Mouse (Mus musculus): Measurements from ENCODE around the gene Ift88. TPM values are rescaled to one million over a fixed set of nuclear protein-coding genes. Genes with fewer than 3 reads are reported as not detected.

Ift88 gene
- polyA plus RNA-seq, 1 experiment from 2014 or later = 12.8 TPM

DNA sequence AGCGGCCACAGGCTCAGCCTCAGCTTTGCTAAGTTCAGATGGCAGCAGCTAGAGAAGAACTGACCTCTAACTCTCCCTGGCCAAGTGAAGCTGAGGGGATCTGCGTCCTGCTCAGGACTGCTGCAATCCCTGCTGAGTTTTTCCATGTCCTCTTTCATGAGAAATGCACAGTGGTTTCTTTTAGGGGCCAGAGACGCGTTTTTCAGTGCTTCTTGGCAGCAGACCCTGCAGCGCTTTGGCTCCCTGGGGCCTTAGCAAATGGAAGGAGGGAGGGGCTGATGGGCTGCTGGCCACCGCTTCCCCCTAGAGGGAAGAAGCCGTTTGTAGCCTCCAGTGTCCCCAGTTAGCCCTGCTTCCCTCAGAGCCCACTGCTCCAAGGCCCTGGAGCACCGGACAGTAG is 111.1 kb downstream of the Ift88 start:
- H3K4me2 ChIP-seq = peak overlapping the region; percentile 2; the same call in 1 of the 2 replicates
- no peak overlapping the region for H3K9ac ChIP-seq
- H3K27me3 ChIP-seq (replicated peaks) = no peaks in the 10 kb centered on the region
- peak overlapping the region; percentile 86 for H3K27ac ChIP-seq
- H3K4me1 ChIP-seq = peaks cover 23% of the 10 kb centered on the region
- peak; percentile 57 for ATAC-seq (ENCODE audit: insufficient read depth, low FRiP score, low read depth)
- no peaks in the 10 kb centered on the region for H3K9me3 ChIP-seq
- H3K4me3 ChIP-seq (replicated peaks) = no peak overlapping the region
- H3K36me3 ChIP-seq = no peaks in the 10 kb centered on the region
- 27% methylated on average over 8 of the region's 8 CpGs for WGBS

DNA sequence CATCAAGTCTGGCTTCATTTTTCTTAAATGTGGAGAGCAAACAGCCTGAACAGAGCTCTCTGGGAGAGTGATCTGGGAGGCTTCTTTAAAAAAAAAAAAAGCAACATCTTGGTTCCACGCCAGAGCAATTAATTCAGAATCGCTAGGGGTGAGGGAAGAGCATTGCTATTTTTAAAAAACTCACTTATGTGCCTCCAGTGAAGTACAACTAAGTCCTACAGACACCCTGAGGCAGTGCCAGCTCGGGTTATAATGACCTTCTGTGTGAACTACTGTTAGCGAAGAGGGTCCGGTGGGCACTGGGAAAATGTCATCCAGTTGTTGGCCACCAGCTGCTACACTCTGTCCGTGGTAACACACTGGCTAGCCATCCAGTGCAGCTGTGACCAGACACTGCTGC is 111.8 kb downstream of the Ift88 start:
- Histone ChIP-seq H3K36me3 (no peaks in the 10 kb centered on the region), H3K4me2 (no peak overlapping the region), H3K9me3 (no peaks in the 10 kb centered on the region), H3K4me3 (replicated peaks) (no peak overlapping the region), H3K27me3 (replicated peaks) (no peaks in the 10 kb centered on the region), H3K27ac (peak overlapping the region; percentile 86), H3K9ac (no peak overlapping the region), H3K4me1 (peaks cover 23% of the 10 kb centered on the region)
- no peak for ATAC-seq (ENCODE audit: insufficient read depth, low FRiP score, low read depth)
- WGBS = 42% methylated on average over 6 of the region's 6 CpGs

DNA sequence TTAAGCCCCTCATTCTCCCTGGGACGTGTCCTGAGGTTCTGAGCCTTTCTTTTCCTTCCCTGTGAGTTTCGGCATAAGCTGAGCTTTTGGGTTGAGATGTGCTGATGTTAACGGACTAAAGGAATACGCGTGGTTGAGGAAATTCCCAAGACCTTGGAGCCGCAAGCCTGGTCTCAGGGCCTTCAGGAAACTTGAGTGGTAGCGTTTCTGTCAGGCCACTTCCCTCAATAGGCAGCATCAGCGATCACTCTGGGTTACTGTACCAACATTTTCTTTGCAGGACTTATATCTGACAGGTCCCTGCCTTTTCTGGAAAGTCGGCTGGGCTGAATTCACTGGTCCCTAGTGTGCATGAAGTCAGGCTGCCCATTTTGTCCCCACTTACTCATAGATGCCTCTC is 113.0 kb downstream of the Ift88 start:
- Histone ChIP-seq H3K4me1 (peaks cover 23% of the 10 kb centered on the region), H3K27ac (peak overlapping the region; percentile 45)

DNA sequence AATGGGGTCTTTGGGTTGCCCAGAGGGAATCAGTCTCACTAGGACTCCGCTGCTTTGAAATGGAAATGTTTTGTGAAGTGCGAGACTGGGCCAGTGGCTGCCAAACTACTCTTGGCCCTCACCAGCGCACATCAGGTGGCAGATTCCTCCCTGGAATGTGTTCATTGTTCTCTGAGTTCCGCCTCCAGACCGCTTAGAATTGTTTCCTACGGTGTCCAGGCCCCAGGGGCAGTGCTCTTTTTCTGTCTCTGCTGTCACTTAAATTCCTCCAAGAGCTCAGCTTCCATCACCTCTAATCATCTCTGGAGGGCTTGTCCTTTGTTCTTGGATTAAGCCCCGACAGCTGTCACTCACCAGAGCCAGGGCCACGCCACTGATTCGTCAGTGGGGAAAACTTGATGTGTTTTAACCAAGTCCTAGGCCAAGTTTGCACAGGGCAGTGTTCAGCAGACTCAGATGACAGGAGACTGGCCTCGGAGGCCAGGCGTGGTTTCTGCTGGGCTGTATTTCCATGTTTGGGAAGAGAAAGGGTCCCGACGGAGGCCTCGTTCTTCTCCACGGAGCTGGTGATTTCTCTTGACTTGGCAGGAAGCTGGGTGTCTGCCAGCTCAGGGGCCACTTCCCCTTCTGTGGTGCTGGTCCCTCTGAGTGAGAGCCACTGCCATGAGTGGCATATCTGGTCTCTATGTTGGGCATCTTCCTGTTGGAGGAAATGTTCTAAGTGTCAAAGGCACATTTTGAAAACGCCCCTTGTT is 113.6 kb downstream of the Ift88 start:
- H3K4me1 ChIP-seq = peaks cover 23% of the 10 kb centered on the region
- no peak overlapping the region for H3K4me3 ChIP-seq (replicated peaks)
- no peaks in the 10 kb centered on the region for H3K36me3 ChIP-seq
- ATAC-seq (ENCODE audit: insufficient read depth, low FRiP score, low read depth) = no peak
- H3K27me3 ChIP-seq (replicated peaks) = no peaks in the 10 kb centered on the region
- no peaks in the 10 kb centered on the region for H3K9me3 ChIP-seq
- peak overlapping the region; percentile 45 for H3K27ac ChIP-seq
- no peak overlapping the region; the same call in 1 of the 2 replicates for H3K4me2 ChIP-seq
- WGBS = 26% methylated on average over 16 of the region's 16 CpGs
- no peak overlapping the region for H3K9ac ChIP-seq

More for the DNA sequence above, 113.0 kb downstream of the Ift88 start:
- Histone ChIP-seq H3K4me3 (replicated peaks) (no peak overlapping the region), H3K36me3 (no peaks in the 10 kb centered on the region), H3K9ac (no peak overlapping the region), H3K4me2 (no peak overlapping the region), H3K27me3 (replicated peaks) (no peaks in the 10 kb centered on the region), H3K9me3 (no peaks in the 10 kb centered on the region)
- 72% methylated on average over 9 of the region's 9 CpGs for WGBS
- no peak for ATAC-seq (ENCODE audit: insufficient read depth, low FRiP score, low read depth)

DNA sequence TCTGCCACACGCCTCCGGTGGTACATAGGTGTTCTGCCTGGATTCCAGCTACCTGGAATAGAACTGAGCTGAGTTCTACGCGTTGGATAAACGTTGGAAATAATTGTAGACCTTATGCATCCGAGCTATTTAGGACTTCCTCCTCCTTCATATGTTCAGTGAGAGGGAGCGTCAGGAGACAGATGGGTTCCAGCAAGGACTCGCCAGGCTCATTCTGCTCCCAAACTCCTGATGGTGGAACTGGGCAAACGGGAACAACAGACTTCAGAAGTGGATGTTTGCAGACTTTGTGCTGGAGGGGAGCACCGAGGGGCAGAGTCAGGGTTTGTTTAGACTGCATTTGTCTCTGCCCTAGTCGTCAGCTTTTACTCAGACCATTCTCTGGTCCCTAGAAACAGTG is 116.8 kb downstream of the Ift88 start:
- Histone ChIP-seq H3K36me3 (no peaks in the 10 kb centered on the region), H3K4me1 (peaks cover 13% of the 10 kb centered on the region; the same call in 1 of the 2 replicates), H3K9me3 (no peaks in the 10 kb centered on the region), H3K9ac (no peak overlapping the region), H3K27me3 (replicated peaks) (no peaks in the 10 kb centered on the region), H3K4me3 (replicated peaks) (no peak overlapping the region), H3K4me2 (no peak overlapping the region), H3K27ac (no peak overlapping the region)
- 67% methylated on average over 11 of the region's 11 CpGs for WGBS
- ATAC-seq (ENCODE audit: insufficient read depth, low FRiP score, low read depth) = no peak

DNA sequence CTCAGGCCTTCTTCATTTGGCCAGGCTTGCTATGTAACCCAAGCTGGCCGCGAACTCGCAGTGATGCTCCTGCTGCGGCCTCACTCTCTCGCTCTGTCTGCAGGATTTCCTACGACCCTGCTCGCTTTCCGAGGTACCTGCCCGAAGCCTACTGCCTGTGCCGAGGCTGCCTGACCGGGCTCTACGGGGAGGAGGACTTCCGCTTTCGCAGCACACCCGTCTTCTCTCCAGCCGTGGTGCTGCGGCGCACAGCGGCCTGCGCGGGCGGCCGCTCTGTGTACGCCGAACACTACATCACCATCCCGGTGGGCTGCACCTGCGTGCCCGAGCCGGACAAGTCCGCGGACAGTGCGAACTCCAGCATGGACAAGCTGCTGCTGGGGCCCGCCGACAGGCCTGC is 118.4 kb downstream of the Ift88 start:
- Histone ChIP-seq H3K9ac (no peak overlapping the region), H3K4me1 (peaks cover 20% of the 10 kb centered on the region), H3K9me3 (no peaks in the 10 kb centered on the region), H3K27ac (no peak overlapping the region), H3K36me3 (no peaks in the 10 kb centered on the region), H3K27me3 (replicated peaks) (no peaks in the 10 kb centered on the region), H3K4me3 (replicated peaks) (no peak overlapping the region), H3K4me2 (no peak overlapping the region)
- ATAC-seq (ENCODE audit: insufficient read depth, low FRiP score, low read depth) = no peak; the same call in 1 of the 2 replicates
- WGBS = 72% methylated on average over 34 of the region's 34 CpGs

DNA sequence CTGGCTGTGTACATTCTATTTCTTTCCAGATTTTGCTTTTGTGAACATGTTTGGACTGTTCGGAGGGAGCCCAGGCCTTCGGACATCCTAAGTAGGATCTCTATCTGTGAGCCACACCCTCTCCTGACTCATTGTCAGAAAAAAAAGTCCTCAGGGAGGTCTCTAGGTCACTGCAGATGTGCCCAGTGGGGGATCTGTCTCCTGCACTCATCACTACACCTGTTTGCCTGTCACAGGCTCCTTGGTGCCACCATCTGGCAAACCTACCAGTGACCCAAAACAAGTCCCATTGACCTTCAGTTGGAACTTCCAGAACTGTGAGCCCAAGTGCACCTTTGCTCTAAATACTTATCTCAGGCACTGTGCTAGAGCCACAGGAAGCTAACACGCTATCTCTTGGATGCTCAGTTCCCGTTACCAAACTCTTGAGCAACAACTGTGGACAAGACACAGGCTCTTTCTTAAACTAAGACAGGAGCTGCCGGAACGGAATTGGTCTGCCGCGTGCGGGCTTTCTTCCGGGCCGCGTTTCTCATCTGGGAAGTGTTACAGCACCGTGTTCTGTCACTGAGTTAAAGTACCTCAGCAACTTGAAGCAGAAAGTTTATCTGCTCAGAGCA is 119.7 kb downstream of the Ift88 start:
- Histone ChIP-seq H3K9me3 (no peaks in the 10 kb centered on the region), H3K4me3 (replicated peaks) (no peak overlapping the region), H3K4me1 (peaks cover 10% of the 10 kb centered on the region), H3K9ac (no peak overlapping the region), H3K4me2 (no peak overlapping the region), H3K27me3 (replicated peaks) (no peaks in the 10 kb centered on the region), H3K27ac (no peak overlapping the region), H3K36me3 (no peaks in the 10 kb centered on the region)
- 86% methylated on average over 13 of the region's 13 CpGs for WGBS
- no peak for ATAC-seq (ENCODE audit: insufficient read depth, low FRiP score, low read depth)

DNA sequence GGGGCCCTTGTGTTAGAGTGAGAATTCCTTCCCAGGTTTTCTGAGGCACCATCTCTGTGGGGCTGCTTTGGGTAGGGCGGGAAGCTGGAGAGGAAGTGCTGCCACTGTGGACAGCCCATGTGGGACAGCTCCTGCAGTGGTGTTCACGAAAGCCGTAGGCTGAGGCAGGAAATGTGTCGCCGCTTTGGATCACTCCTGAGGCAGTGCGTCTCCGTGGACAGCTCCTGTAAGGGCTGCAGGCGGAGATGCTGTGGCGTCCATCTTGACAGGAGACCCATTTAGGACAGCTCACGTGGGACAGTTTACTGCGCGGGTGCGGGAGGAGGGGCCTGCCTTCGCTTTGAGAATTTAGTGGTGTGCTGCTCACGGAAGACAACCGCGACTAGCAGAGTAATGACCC is 121.7 kb downstream of the Ift88 start:
- Histone ChIP-seq H3K4me1 (peaks cover 10% of the 10 kb centered on the region), H3K9me3 (no peaks in the 10 kb centered on the region), H3K27me3 (replicated peaks) (no peaks in the 10 kb centered on the region), H3K4me3 (replicated peaks) (no peak overlapping the region), H3K9ac (no peak overlapping the region), H3K36me3 (0 out of 2 replicates have a peak, but pooled peaks cover 3% of the 10 kb centered on the region), H3K4me2 (no peak overlapping the region), H3K27ac (no peak overlapping the region)
- no peak for ATAC-seq (ENCODE audit: insufficient read depth, low FRiP score, low read depth)
- 86% methylated on average over 17 of the region's 17 CpGs for WGBS

DNA sequence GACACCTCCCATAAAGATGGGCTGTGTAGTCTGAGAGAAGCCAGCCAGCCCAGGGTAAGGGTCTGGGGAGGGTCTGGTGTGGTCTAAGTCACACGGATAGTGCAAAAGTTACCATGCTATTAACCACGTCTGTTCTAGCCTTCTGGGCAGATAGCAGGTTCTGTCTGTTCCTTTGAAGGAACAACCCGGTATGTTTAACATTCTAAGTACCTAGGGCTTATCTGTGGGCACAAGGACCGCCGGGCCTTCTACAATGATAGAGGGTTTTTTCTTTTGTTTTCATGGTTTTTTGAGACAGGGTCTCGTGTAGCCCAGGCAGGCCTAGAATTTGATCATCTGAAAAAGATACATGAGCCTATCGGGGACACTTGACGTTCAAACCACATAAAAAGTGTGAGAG is 122.3 kb downstream of the Ift88 start:
- Histone ChIP-seq H3K27me3 (replicated peaks) (no peaks in the 10 kb centered on the region), H3K9me3 (no peaks in the 10 kb centered on the region), H3K4me1 (peaks cover 10% of the 10 kb centered on the region), H3K4me2 (no peak overlapping the region), H3K36me3 (0 out of 2 replicates have a peak, but pooled peaks cover 3% of the 10 kb centered on the region), H3K27ac (peak overlapping the region; percentile 78), H3K4me3 (replicated peaks) (no peak overlapping the region), H3K9ac (no peak overlapping the region)
- WGBS = 73% methylated on average over 8 of the region's 8 CpGs
- no peak for ATAC-seq (ENCODE audit: insufficient read depth, low FRiP score, low read depth)

DNA sequence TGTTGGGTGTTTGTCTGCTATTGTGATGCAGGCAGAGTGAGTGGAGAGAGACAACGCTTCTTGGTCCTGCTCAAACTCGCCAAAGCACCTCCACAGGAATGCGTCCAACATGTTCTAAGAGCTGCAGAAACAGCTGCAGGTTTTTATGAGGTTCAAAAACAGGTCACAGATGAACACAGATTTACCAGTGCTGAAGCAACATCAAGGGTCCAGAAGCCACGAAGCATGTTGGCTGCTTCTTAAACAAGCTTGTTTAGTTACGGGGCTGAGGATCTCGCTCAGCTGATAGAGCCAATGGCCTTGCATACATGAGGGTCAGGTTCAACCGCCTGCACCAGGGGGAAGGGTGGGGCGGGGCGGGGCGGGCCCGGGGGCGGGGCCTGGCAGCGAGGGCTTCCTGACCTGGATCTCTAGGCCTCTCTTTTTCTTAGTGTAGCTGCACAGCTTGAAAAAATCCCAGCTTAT is 122.7 kb downstream of the Ift88 start:
- Histone ChIP-seq H3K27ac (peak overlapping the region; percentile 78), H3K9me3 (no peaks in the 10 kb centered on the region), H3K36me3 (0 out of 2 replicates have a peak, but pooled peaks cover 3% of the 10 kb centered on the region), H3K4me3 (replicated peaks) (no peak overlapping the region), H3K27me3 (replicated peaks) (no peaks in the 10 kb centered on the region), H3K9ac (no peak overlapping the region), H3K4me2 (peak overlapping the region; percentile 11; the same call in 1 of the 2 replicates), H3K4me1 (peaks cover 10% of the 10 kb centered on the region)
- ATAC-seq (ENCODE audit: insufficient read depth, low FRiP score, low read depth) = peak; percentile 77; the same call in 1 of the 2 replicates
- WGBS = 12% methylated on average over 13 of the region's 13 CpGs

DNA sequence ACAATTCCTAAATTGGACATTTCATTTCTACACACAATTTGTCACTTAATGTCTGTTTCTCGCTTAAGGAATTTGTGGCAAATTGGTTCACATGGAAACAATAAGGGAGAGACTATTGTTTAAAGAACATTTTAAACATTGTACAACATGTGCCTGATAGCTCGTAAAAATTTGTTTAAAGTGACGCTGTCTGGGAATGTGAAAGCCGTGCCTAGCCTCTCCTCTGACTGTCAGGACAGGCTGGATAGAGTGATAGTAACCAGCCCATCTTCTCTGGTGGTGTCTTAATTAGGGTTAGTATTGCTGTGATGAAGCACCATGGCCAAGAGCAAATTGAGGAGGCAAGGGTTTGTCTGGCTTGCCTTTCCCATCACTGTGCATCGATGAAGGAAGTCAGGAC is 123.2 kb downstream of the Ift88 start:
- H3K9ac ChIP-seq = no peak overlapping the region
- no peak overlapping the region for H3K4me2 ChIP-seq
- H3K9me3 ChIP-seq = no peaks in the 10 kb centered on the region
- H3K27me3 ChIP-seq (replicated peaks) = no peaks in the 10 kb centered on the region
- 36% methylated on average over 5 of the region's 5 CpGs for WGBS
- peak overlapping the region; percentile 78 for H3K27ac ChIP-seq
- H3K4me1 ChIP-seq = peaks cover 10% of the 10 kb centered on the region
- 0 out of 2 replicates have a peak, but pooled peaks cover 3% of the 10 kb centered on the region for H3K36me3 ChIP-seq
- no peak overlapping the region for H3K4me3 ChIP-seq (replicated peaks)
- 0 out of 2 replicates have a peak, but pooled peaks have one; percentile 33 for ATAC-seq (ENCODE audit: insufficient read depth, low FRiP score, low read depth)

DNA sequence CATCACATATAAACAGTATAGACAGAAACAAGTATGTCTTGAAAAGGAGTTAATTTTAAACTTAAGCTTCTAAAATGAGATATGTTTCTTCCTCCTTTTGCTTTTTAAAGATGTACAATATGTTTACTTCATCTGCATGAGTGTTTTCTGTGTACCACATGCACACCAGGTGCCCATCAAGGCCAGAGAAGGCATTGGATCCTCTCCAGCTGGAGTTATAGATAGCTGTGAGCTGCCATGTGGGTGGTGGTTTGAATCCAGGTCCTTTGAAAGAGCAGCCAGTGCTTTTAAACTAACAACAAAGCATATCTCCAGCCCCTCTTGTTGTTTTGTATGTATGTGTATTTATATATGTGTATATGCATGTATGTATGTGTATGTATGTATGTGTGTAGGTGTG is 129.1 kb downstream of the Ift88 start:
- no peak for ATAC-seq (ENCODE audit: insufficient read depth, low FRiP score, low read depth)
- Histone ChIP-seq H3K27me3 (replicated peaks) (no peaks in the 10 kb centered on the region), H3K36me3 (0 out of 2 replicates have a peak, but pooled peaks cover 3% of the 10 kb centered on the region), H3K4me2 (no peak overlapping the region), H3K27ac (no peak overlapping the region), H3K9ac (no peak overlapping the region), H3K9me3 (no peaks in the 10 kb centered on the region), H3K4me1 (no peaks in the 10 kb centered on the region), H3K4me3 (replicated peaks) (no peak overlapping the region)
